Mouse (Mus musculus): Measurements from ENCODE around the gene Treml2. TPM values are rescaled to one million over a fixed set of nuclear protein-coding genes. Genes with fewer than 3 reads are reported as not detected.

Gene Treml2
- polyA plus RNA-seq, 1 experiment, result 56.4 TPM

- WGBS, result 89% methylated on average over 3 of the region's 3 CpGs
These were observed 56.5 kb downstream of the Treml2 start for GRCm38 (mm10) chr17:48355822-48356221.

GRCm38 (mm10) chr17:48357892-48358291, 58.6 kb downstream of the Treml2 start:
- no peak for DNase-seq (ENCODE audit: low read depth in 1 of 2, low spot score in 2 of 2)
- Histone ChIP-seq H3K4me3 (ENCODE audit: extremely low read depth, insufficient read depth, insufficient read length) (no peak overlapping the region), H3K4me1 (ENCODE audit: control insufficient read depth, insufficient read depth, insufficient read length) (no peaks in the 10 kb centered on the region), H3K27ac (ENCODE audit: insufficient read depth, low read length) (no peak overlapping the region), H3K27me3 (ENCODE audit: control insufficient read depth, insufficient read depth, low read length) (no peaks in the 10 kb centered on the region), H3K36me3 (ENCODE audit: control insufficient read depth, insufficient read depth, low read length) (no peaks in the 10 kb centered on the region)
- no peak for TF ChIP-seq POLR2A (IDR thresholded peaks at IDR 0.05; ENCODE audit: low read depth, low read length)
- TF ChIP-seq CTCF (IDR thresholded peaks at IDR 0.05; ENCODE audit: extremely low read depth, insufficient read depth, insufficient read length, insufficient replicate concordance), result no peak
- 75% methylated on average over 2 of the region's 2 CpGs for WGBS

More at GRCm38 (mm10) chr17:48355822-48356221, 56.5 kb downstream of the Treml2 start:
- no peaks in the 10 kb centered on the region for H3K4me1 ChIP-seq (ENCODE audit: control insufficient read depth, insufficient read depth, insufficient read length)
- no peaks in the 10 kb centered on the region for H3K27me3 ChIP-seq (ENCODE audit: control insufficient read depth, insufficient read depth, low read length)
- TF ChIP-seq POLR2A (IDR thresholded peaks at IDR 0.05; ENCODE audit: low read depth, low read length) (no peak), CTCF (IDR thresholded peaks at IDR 0.05; ENCODE audit: extremely low read depth, insufficient read depth, insufficient read length, insufficient replicate concordance) (no peak)
- H3K36me3 ChIP-seq (ENCODE audit: control insufficient read depth, insufficient read depth, low read length), result no peaks in the 10 kb centered on the region
- DNase-seq (ENCODE audit: low read depth in 1 of 2, low spot score in 2 of 2), result no peak
- H3K27ac ChIP-seq (ENCODE audit: insufficient read depth, low read length), result no peak overlapping the region
- H3K4me3 ChIP-seq (ENCODE audit: extremely low read depth, insufficient read depth, insufficient read length), result no peak overlapping the region

GRCm38 (mm10) chr17:48359616-48360015, 60.3 kb downstream of the Treml2 start, which contains the start of gene Treml1:
TSS of gene Treml1 (plus strand) at chr17:48359916.
- H3K4me1 ChIP-seq (ENCODE audit: control insufficient read depth, insufficient read depth, insufficient read length), result no peaks in the 10 kb centered on the region
- WGBS, result 51% methylated on average over 7 of the region's 7 CpGs
- TF ChIP-seq POLR2A (IDR thresholded peaks at IDR 0.05; ENCODE audit: low read depth, low read length) (no peak), CTCF (IDR thresholded peaks at IDR 0.05; ENCODE audit: extremely low read depth, insufficient read depth, insufficient read length, insufficient replicate concordance) (no peak)
- no peaks in the 10 kb centered on the region for H3K27me3 ChIP-seq (ENCODE audit: control insufficient read depth, insufficient read depth, low read length)
- H3K27ac ChIP-seq (ENCODE audit: insufficient read depth, low read length), result no peak within 1 kb of the TSS
- no peak for DNase-seq (ENCODE audit: low read depth in 1 of 2, low spot score in 2 of 2)
- H3K36me3 ChIP-seq (ENCODE audit: control insufficient read depth, insufficient read depth, low read length), result no peaks in the 10 kb centered on the region
- H3K4me3 ChIP-seq (ENCODE audit: extremely low read depth, insufficient read depth, insufficient read length), result no peak within 1 kb of the TSS

DNA sequence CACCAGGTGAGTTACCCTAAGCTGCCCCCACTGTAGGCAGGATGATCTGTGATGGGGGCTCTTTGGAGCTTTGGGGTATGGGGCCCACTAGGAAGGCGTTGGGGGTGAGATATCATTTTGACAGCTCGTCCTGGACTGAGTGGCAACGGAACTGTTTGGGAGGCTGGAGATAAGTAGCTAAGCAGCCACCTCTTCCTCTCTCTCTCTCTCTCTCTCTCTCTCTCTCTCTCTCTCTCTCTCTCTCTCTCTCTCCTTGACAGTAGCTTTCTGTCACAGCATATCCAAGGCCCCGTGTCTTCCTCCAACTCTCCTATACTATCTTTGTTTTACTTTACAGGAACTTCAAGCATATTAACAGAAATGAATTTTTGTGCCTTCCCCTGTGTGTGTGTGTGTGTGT, 61.2 kb downstream of the Treml2 start:
- no peaks in the 10 kb centered on the region for H3K4me1 ChIP-seq (ENCODE audit: control insufficient read depth, insufficient read depth, insufficient read length)

More for the DNA sequence above, 61.2 kb downstream of the Treml2 start:
- no peak overlapping the region for H3K27ac ChIP-seq (ENCODE audit: insufficient read depth, low read length)
- H3K4me3 ChIP-seq (ENCODE audit: extremely low read depth, insufficient read depth, insufficient read length), result no peak overlapping the region
- no peak for DNase-seq (ENCODE audit: low read depth in 1 of 2, low spot score in 2 of 2)
- no peaks in the 10 kb centered on the region for H3K36me3 ChIP-seq (ENCODE audit: control insufficient read depth, insufficient read depth, low read length)
- no peak for TF ChIP-seq CTCF (IDR thresholded peaks at IDR 0.05; ENCODE audit: extremely low read depth, insufficient read depth, insufficient read length, insufficient replicate concordance)
- TF ChIP-seq POLR2A (IDR thresholded peaks at IDR 0.05; ENCODE audit: low read depth, low read length), result no peak
- 12% methylated on average over 4 of the region's 4 CpGs for WGBS
- no peaks in the 10 kb centered on the region for H3K27me3 ChIP-seq (ENCODE audit: control insufficient read depth, insufficient read depth, low read length)

Other genes starting within 250 kb of the Treml2 start
- not detected in 2 replicates for gene 1700067P10Rik, start 210.2 kb upstream of the Treml2 start, polyA plus RNA-seq (2012; rRNA removed)
- 0.18 and 0.35 TPM in 2 replicates for gene 9830107B12Rik, start 153.2 kb upstream of the Treml2 start, polyA plus RNA-seq (2012; rRNA removed)
- 1.5 and 2.8 TPM in 2 replicates for gene A530064D06Rik, start 132.2 kb upstream of the Treml2 start, polyA plus RNA-seq (2012; rRNA removed)
- 0.68 and 0.77 TPM in 2 replicates for gene Trem1, start 66.7 kb upstream of the Treml2 start, polyA plus RNA-seq (2012; rRNA removed)
- 1.8 and 2.2 TPM in 2 replicates for gene Trem3, start 51.7 kb upstream of the Treml2 start, polyA plus RNA-seq (2012; rRNA removed)
- gene Treml4, start 35.2 kb upstream of the Treml2 start, polyA plus RNA-seq (2012; rRNA removed), result 50.3 and 50.6 TPM in 2 replicates
- 9.1 and 11.5 TPM in 2 replicates for gene B430306N03Rik, start 16.6 kb downstream of the Treml2 start, polyA plus RNA-seq (2012; rRNA removed)
- gene Trem2, start 46.9 kb downstream of the Treml2 start, polyA plus RNA-seq (2012; rRNA removed), result 1.0 and 2.5 TPM in 2 replicates
- 38.3 and 39.8 TPM in 2 replicates for gene Treml1, start 60.4 kb downstream of the Treml2 start, polyA plus RNA-seq (2012; rRNA removed)
- 80.3 and 93.1 TPM in 2 replicates for gene Nfya, start 110.4 kb downstream of the Treml2 start, polyA plus RNA-seq (2012; rRNA removed)
- gene Oard1, start 110.5 kb downstream of the Treml2 start, polyA plus RNA-seq (2012; rRNA removed), result 6.6 and 7.7 TPM in 2 replicates
- 0.29 and 0.42 TPM in 2 replicates for gene Apobec2, start 133.4 kb downstream of the Treml2 start, polyA plus RNA-seq (2012; rRNA removed)
- gene Tspo2, start 152.0 kb downstream of the Treml2 start, polyA plus RNA-seq (2012; rRNA removed), result 107 and 121 TPM in 2 replicates
- gene Unc5cl, start 155.4 kb downstream of the Treml2 start, polyA plus RNA-seq (2012; rRNA removed), result 8.5 and 10.6 TPM in 2 replicates

Measured in spleen, adult 2 months (tissue).